Mouse (Mus musculus): ENCODE measurements around the gene Pex10. TPM values are rescaled to one million over a fixed set of nuclear protein-coding genes. Genes with fewer than 3 reads are reported as not detected.

Pex10 gene
- polyA plus RNA-seq, 1 experiment from 2014 or later: 16.6 TPM

Other genes starting within 250 kb of the Pex10 start
- 0.28 and 0.38 TPM in 2 replicates for gene Ttc34, start 229.6 kb upstream of the Pex10 start, polyA plus RNA-seq (2016; fragmentation: Nextera tagmentation; extraction: Ambion mirVana)
- gene Mmel1, start 197.4 kb upstream of the Pex10 start, polyA plus RNA-seq (2016; fragmentation: Nextera tagmentation; extraction: Ambion mirVana): 0.23 and 0.26 TPM in 2 replicates
- gene Fam213b, start 167.9 kb upstream of the Pex10 start, polyA plus RNA-seq (2016; fragmentation: Nextera tagmentation; extraction: Ambion mirVana): 36.1 and 40.4 TPM in 2 replicates
- 0.34 and 1.2 TPM in 2 replicates for gene Tnfrsf14, start 138.5 kb upstream of the Pex10 start, polyA plus RNA-seq (2016; fragmentation: Nextera tagmentation; extraction: Ambion mirVana)
- 396 and 412 TPM in 2 replicates for gene Hes5, start 106.1 kb upstream of the Pex10 start, polyA plus RNA-seq (2016; fragmentation: Nextera tagmentation; extraction: Ambion mirVana)
- 41.2 and 46.3 TPM in 2 replicates for gene Pank4, start 102.9 kb upstream of the Pex10 start, polyA plus RNA-seq (2016; fragmentation: Nextera tagmentation; extraction: Ambion mirVana)
- gene Plch2, start 10.2 kb upstream of the Pex10 start, polyA plus RNA-seq (2016; fragmentation: Nextera tagmentation; extraction: Ambion mirVana): 4.1 TPM in 2 replicates
- gene Rer1, start 19.4 kb downstream of the Pex10 start, polyA plus RNA-seq (2016; fragmentation: Nextera tagmentation; extraction: Ambion mirVana): 135 and 137 TPM in 2 replicates
- 6.0 and 6.1 TPM in 2 replicates for gene Morn1, start 19.6 kb downstream of the Pex10 start, polyA plus RNA-seq (2016; fragmentation: Nextera tagmentation; extraction: Ambion mirVana)
- 12.3 and 13.2 TPM in 2 replicates for gene Ski, start 155.6 kb downstream of the Pex10 start, polyA plus RNA-seq (2016; fragmentation: Nextera tagmentation; extraction: Ambion mirVana)
- gene Faap20, start 182.8 kb downstream of the Pex10 start, polyA plus RNA-seq (2016; fragmentation: Nextera tagmentation; extraction: Ambion mirVana): 87.5 and 89.3 TPM in 2 replicates

All from neural tube, embryonic 12.5 days (tissue).